Mouse (Mus musculus) lung, embryonic 14.5 days (tissue): ENCODE data around the gene Gm29776. TPM values are rescaled to one million over a fixed set of nuclear protein-coding genes. Genes with fewer than 3 reads are reported as not detected.

Experiments used
- ATAC-seq: fragments of 200-750 bp; cut with Nextera tagmentation; 2 replicates; pipeline ENCODE4 v1.8.0; 2017; ENCODE audit warnings: mild to moderate bottlenecking, moderate TSS enrichment, moderate library complexity; ENCODE audit not compliant: insufficient read depth
- DNase-seq: peaks from one replicate; pipeline ENCODE4 v3.0.0-alpha.2; 2015
- H3K27ac ChIP-seq: fragments of 300-500 bp; sonication (generic); 2 replicates; pipeline ENCODE4 v1.5.1; 2014; ENCODE audit warnings: low read depth, mild to moderate bottlenecking, moderate library complexity
- H3K27me3 ChIP-seq: fragments of 300-500 bp; sonication (generic); 2 replicates; pipeline ENCODE4 v1.6.1; 2014; ENCODE audit warnings: low read length, control low read depth; ENCODE audit not compliant: insufficient read depth
- H3K36me3 ChIP-seq: fragments of 300-500 bp; sonication (generic); 2 replicates; pipeline ENCODE4 v1.6.1; 2014; ENCODE audit warnings: control low read depth; ENCODE audit not compliant: insufficient read depth
- H3K4me1 ChIP-seq: fragments of 300-500 bp; sonication (generic); 2 replicates; pipeline ENCODE4 v1.6.1; 2014; ENCODE audit warnings: antibody characterized with exemption, control low read depth; ENCODE audit not compliant: insufficient read depth
- H3K4me2 ChIP-seq: fragments of 300-500 bp; sonication (generic); 2 replicates; pipeline ENCODE4 v1.6.1; 2014; ENCODE audit warnings: mild to moderate bottlenecking
- H3K4me3 ChIP-seq: fragments of 300-500 bp; sonication (generic); 2 replicates; pipeline ENCODE4 v1.5.1; 2014; ENCODE audit warnings: low read depth, low read length
- H3K9ac ChIP-seq: fragments of 300-500 bp; sonication (generic); 2 replicates; pipeline ENCODE4 v1.6.1; 2014
- H3K9me3 ChIP-seq: fragments of 300-500 bp; sonication (generic); 2 replicates; pipeline ENCODE4 v1.6.1; 2016; ENCODE audit warnings: low read depth, low read length, control low read depth
- CTCF ChIP-seq: IDR thresholded peaks from 2 replicates; pipeline ENCODE4 v1.5.1; 2016; ENCODE audit warnings: antibody characterized with exemption, low read depth
- WGBS: fragments of 180-500 bp; shearing (Covaris S2); extraction: QIAGEN DNeasy Blood & Tissue Kit; methylation state at CpG from one replicate; pipeline ENCODE4 v1.1.7; 2014; 5-methylcytosine and 5-hydroxymethylcytosine counted together
- polyA plus RNA-seq: library from polyadenylated mRNA; unstranded; fragments of >200 nt; fragmentation: Nextera tagmentation; extraction: Ambion mirVana; gene quantifications from 2 replicates; pipeline ENCODE4 v1.2.1, GENCODE M21; 2014

Gene Gm29776
- polyA plus RNA-seq, 1 experiment from 2014 or later: 0.12 TPM

DNA sequence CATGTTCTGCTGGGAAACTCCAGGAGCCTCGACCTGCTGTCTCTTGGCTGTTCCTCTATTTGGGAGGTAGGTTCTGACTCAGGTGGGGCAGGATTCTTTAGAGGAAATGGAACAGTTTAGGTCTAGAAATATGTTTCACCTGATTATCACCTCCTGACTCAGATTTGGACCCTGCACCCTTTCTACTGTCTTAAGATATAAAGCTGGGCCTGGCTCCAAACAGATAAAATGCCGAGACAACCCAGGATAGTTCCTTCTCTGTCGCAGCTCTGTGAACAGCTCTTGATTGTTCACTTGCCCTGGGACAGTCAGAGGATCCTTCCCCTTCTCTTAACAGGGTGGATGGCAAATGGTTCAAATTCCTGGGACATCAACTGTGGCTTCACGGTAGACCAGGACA is 36.6 kb upstream of the Gm29776 start:
- DNase-seq: no peak
- 57% methylated on average over 4 of the region's 4 CpGs for WGBS
- TF ChIP-seq CTCF: no peak
- H3K9me3 ChIP-seq: no peaks in the 10 kb centered on the region
- H3K4me3 ChIP-seq: no peak overlapping the region
- no peaks in the 10 kb centered on the region for H3K4me1 ChIP-seq
- no peaks in the 10 kb centered on the region for H3K27me3 ChIP-seq
- no peak overlapping the region for H3K27ac ChIP-seq
- no peak overlapping the region for H3K9ac ChIP-seq
- ATAC-seq: no peak
- H3K4me2 ChIP-seq: no peak overlapping the region
- no peaks in the 10 kb centered on the region for H3K36me3 ChIP-seq

DNA sequence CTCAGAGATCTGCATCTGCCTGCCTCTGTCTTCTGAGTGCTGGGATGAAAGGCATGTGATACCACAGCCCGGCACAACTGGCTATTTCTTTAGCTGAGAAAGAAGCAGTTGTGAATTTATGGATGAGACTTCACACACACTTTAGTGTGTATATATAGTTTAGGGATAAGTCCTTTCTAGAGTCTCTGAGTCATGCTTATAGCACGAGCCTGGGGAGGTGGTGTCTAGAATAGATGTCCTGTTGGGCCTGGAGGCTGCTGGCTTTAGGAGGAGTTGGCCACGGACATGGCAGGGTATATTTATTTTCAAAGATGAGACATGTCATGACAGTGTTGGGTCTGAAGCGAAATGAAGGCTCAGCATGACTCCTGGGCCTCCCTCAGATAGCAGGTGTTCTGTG is 35.4 kb upstream of the Gm29776 start:
- no peaks in the 10 kb centered on the region for H3K36me3 ChIP-seq
- ATAC-seq (no peak), DNase-seq (no peak)
- no peak overlapping the region for H3K4me3 ChIP-seq
- no peak overlapping the region for H3K27ac ChIP-seq
- no peaks in the 10 kb centered on the region for H3K9me3 ChIP-seq
- no peak for TF ChIP-seq CTCF
- no peaks in the 10 kb centered on the region for H3K4me1 ChIP-seq
- WGBS: 56% methylated on average over 4 of the region's 4 CpGs
- no peaks in the 10 kb centered on the region for H3K27me3 ChIP-seq
- no peak overlapping the region for H3K9ac ChIP-seq
- no peak overlapping the region for H3K4me2 ChIP-seq

DNA sequence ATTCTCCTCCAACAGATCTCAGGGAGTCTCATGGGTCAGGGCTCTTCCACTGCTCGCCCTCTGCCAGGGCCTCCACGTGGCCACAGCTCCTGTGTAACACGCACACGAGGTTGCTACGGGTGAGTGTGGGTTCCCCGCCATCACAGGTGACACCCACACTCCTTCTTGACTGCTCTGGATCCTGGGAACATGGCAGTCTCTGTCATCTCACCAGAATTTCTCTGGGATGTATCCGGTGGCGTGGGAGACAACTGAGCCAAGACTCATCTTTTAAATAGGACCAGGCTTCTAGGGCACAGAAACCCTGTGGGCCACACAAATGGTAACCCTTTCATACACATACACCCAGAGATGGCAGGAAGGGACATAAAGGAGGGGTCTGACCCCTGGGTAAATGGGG is 33.6 kb upstream of the Gm29776 start:
- TF ChIP-seq CTCF: no peak
- WGBS: 84% methylated on average over 8 of the region's 8 CpGs
- Histone ChIP-seq H3K27me3 (no peaks in the 10 kb centered on the region), H3K4me2 (no peak overlapping the region), H3K27ac (no peak overlapping the region), H3K9ac (no peak overlapping the region), H3K4me3 (no peak overlapping the region), H3K9me3 (no peaks in the 10 kb centered on the region), H3K36me3 (no peaks in the 10 kb centered on the region), H3K4me1 (no peaks in the 10 kb centered on the region)
- DNase-seq: no peak
- no peak for ATAC-seq

DNA sequence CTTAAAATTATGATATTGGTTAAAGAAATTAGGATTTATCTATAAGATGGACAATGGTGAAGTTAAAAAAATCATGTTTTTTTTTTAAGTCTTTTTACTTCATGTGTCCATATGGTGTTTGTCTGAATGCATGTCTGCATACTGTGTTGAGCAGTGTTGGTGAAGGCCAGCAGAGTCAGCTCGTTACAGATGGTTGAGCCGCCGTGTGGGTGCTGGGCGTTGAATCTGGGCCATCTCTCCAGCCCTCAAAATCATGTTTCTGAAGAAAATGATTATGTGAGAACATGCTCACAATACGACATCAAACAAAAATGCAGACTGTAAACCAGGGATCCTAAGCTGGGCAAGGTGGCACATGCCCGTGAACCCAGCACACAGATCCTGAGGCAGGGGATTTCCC is 31.7 kb upstream of the Gm29776 start:
- H3K36me3 ChIP-seq: no peaks in the 10 kb centered on the region
- H3K4me2 ChIP-seq: no peak overlapping the region
- no peaks in the 10 kb centered on the region for H3K9me3 ChIP-seq
- no peak for DNase-seq
- H3K27ac ChIP-seq: no peak overlapping the region
- WGBS: 58% methylated on average over 6 of the region's 6 CpGs
- H3K27me3 ChIP-seq: no peaks in the 10 kb centered on the region
- no peak for TF ChIP-seq CTCF
- H3K4me3 ChIP-seq: no peak overlapping the region
- H3K4me1 ChIP-seq: no peaks in the 10 kb centered on the region
- H3K9ac ChIP-seq: no peak overlapping the region
- ATAC-seq: no peak

DNA sequence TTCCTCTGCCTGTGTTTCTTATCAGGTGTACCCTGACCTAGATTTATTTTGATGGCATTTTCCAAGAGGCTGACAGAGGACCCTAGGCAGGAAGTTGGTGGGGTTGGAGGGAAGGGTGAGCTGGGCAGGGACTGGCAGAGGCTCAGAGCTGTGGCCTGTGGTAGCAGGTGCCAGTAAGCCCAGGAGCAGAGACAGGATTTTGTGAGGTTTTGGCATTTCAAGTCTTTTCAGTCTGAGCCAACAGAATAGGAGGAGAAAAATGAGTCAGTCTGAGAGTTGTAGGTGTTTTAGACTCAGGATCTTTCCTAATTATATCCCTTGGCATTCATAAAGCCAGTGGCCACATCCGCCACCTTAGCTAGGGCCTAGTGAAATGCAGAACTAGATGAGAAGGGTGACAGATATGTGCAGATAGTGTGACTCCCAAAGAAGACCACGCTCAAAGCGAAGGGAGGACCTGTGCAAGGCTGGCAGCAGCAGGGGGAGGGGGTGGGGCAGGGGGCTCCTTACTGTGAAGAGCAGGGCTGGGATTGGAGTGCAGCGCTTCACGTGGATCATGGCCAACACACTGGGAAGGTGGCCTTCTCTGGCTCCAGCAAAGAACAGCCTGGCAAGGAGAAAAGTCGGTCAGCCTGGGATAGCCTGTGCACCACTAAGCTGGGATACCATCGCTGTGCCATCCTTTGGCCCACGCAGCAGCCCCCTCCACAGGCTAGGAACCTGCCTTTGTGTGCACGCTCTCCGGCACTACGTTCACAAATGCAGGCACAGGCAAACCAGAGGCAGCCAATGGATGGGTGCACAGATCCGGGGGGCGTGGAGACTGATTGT is 30.4 kb upstream of the Gm29776 start:
- Histone ChIP-seq H3K4me2 (no peak overlapping the region), H3K27me3 (no peaks in the 10 kb centered on the region; the same call in 1 of the 2 replicates), H3K9me3 (no peaks in the 10 kb centered on the region), H3K9ac (no peak overlapping the region), H3K4me1 (no peaks in the 10 kb centered on the region), H3K36me3 (no peaks in the 10 kb centered on the region), H3K27ac (no peak overlapping the region), H3K4me3 (no peak overlapping the region)
- TF ChIP-seq CTCF: no peak
- DNase-seq (no peak), ATAC-seq (no peak)
- WGBS: 73% methylated on average over 13 of the region's 13 CpGs

DNA sequence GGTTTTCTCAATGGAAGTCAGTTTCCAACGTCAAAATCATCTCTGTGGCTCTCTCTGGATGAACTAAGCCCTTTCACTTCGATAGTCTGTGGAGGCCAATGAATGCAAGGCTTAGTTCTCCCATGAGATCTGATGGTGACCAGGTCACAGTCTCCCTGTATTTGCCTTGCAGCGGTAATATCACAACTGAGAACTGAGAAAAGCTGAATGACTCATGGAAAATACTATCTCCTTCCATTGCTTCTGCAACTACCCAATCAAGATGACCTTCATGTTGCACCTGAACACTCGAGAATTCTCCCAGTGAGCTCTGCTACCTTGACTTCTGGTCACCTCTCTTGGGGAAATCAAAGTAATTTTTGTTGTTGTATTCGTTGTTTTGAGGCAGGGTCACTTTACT is 28.9 kb upstream of the Gm29776 start:
- Histone ChIP-seq H3K9ac (no peak overlapping the region), H3K27ac (no peak overlapping the region), H3K4me3 (no peak overlapping the region), H3K4me2 (no peak overlapping the region), H3K36me3 (no peaks in the 10 kb centered on the region), H3K4me1 (no peaks in the 10 kb centered on the region), H3K9me3 (no peaks in the 10 kb centered on the region), H3K27me3 (no peaks in the 10 kb centered on the region; the same call in 1 of the 2 replicates)
- ATAC-seq (no peak), DNase-seq (no peak)
- 68% methylated on average over 5 of the region's 5 CpGs for WGBS
- TF ChIP-seq CTCF: no peak

DNA sequence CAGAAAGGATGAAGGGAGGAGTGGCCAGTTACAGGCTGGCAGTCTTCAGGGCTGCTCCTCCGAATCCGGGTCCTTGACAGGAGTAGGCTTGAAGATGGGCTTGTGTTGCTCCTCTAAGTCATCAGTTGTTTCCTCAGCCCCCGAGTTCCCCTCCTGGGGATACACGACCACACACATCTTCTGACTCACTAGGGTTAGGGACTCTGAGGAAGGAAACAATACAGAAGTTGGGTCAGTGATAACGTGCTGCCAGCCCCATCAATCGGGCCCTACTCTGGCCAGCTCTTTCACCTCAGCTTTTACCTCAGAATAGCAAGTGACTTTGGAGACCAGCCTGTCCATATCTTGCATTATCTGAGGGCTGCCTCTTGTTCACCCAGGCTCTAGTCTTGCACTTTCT is 25.4 kb upstream of the Gm29776 start:
- no peak overlapping the region for H3K4me2 ChIP-seq
- no peak for ATAC-seq
- no peak overlapping the region for H3K9ac ChIP-seq
- H3K27me3 ChIP-seq: no peaks in the 10 kb centered on the region; the same call in 1 of the 2 replicates
- H3K27ac ChIP-seq: no peak overlapping the region
- H3K9me3 ChIP-seq: no peaks in the 10 kb centered on the region
- no peaks in the 10 kb centered on the region for H3K36me3 ChIP-seq
- H3K4me3 ChIP-seq: no peak overlapping the region
- 71% methylated on average over 6 of the region's 6 CpGs for WGBS
- no peak for TF ChIP-seq CTCF
- DNase-seq: no peak
- H3K4me1 ChIP-seq: no peaks in the 10 kb centered on the region
